Mouse (Mus musculus) gastrocnemius, postnatal 36 days (tissue): ENCODE measurements around the gene B4galt4. TPM values are rescaled to one million over a fixed set of nuclear protein-coding genes. Genes with fewer than 3 reads are reported as not detected.

Experiments
- DNase-seq, 2 experiments: peaks; one replicate each; pipeline ENCODE4 v3.0.0; 2022
- intact Hi-C: fragments of 180-260 bp; cut with DNase I; formaldehyde crosslinking; loops from one replicate; pipeline ENCODE4 v1.15.1; 2025
- total RNA-seq, 2 experiments: library from RNA; stranded (reverse); gene quantifications; 2 replicates each; pipeline ENCODE4 v1.2.3; 2021

Gene B4galt4
- total RNA-seq, 2 experiments from 2014 or later: 3.8 to 4.4 TPM

DNA sequence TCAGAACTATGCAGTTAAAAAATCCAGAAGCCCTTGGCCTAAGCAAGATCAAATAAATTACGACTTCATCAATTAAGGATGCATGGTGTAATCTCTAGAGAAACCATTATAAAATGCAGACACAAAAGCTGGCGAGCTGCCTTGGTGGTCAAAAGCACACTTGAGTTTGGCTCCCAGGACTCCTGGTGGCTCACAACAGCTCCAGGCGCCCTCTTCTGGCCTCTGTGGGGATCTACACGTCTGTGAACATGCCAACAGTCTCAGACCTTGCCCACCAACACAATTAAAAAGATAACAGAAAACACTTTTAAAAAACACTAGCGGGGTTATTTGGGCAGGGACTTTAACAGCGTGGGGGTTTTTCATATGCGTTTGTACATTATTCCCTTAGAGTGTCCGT, 70.5 kb downstream of the B4galt4 start:
- DNase-seq: peak; percentile 51 to 55
- intact Hi-C loops: loop anchor here (5.0 kb wide), 2 partner anchors 190 to 275 kb away; no protein-coding TSS in a partner anchor

Other genes with a start within 250 kb of the B4galt4 start
- gene Timmdc1, start 219.6 kb upstream of the B4galt4 start, total RNA-seq: 10 to 100 TPM; 45.1 to 47.3 TPM
- 1 to 10 TPM; 7.9 to 8.0 TPM for gene Poglut1, start 192.0 kb upstream of the B4galt4 start, total RNA-seq
- gene Tmem39a, start 183.6 kb upstream of the B4galt4 start, total RNA-seq: 10 to 100 TPM; 15.2 to 15.8 TPM
- gene Arhgap31, start 29.0 kb upstream of the B4galt4 start, total RNA-seq: 10 to 100 TPM; 12.3 to 12.4 TPM
- not detected for gene Upk1b, start 58.1 kb downstream of the B4galt4 start, total RNA-seq
- gene 4930435E12Rik, start 86.5 kb downstream of the B4galt4 start, total RNA-seq: not detected
- gene Igsf11, start 150.4 kb downstream of the B4galt4 start, total RNA-seq: under 1 TPM; 0.20 to 0.54 TPM